Mouse (Mus musculus) bone marrow macrophage, adult 2 months (primary cell): Measurements from ENCODE around the gene Wfdc21.

Experiments used
- CTCF ChIP-seq: IDR thresholded peaks from 2 replicates; pipeline ENCODE4 v1.5.1; 2012; ENCODE audit warnings: low read depth, mild to moderate bottlenecking, low read length, moderate library complexity
- POLR2A ChIP-seq: IDR thresholded peaks from 2 replicates; pipeline ENCODE4 v1.6.1; 2012; ENCODE audit warnings: mild to moderate bottlenecking, low read depth, low read length, borderline replicate concordance

DNA sequence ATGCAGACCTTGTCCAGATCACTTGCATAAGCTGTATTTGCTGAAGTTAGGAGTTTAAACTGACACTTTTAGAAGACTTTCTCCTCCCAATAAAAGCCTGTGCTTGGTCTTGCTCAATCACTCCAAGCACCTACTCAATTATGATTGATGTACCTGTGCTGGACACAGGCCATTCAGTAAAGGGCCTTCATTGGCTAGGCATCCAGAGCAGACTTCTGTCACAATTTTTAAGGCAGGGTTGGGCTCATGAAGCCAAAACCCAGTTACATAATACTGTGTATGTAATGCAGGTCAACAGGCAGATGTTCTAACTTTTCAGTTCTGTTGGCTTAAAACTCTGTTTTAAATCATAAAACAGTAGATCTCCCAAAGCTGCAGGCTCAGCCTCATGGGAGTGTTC, 26.0 kb upstream of the Wfdc21 start:
- TF ChIP-seq CTCF = no peak
- no peak for TF ChIP-seq POLR2A
